Mouse (Mus musculus): ENCODE results near the gene Slc29a3. TPM values are rescaled to one million over a fixed set of nuclear protein-coding genes. Genes with fewer than 3 reads are reported as not detected.
A peak's percentile ranks its signal among the peaks of the same experiment; 100 is the strongest.

Gene Slc29a3
- polyA plus RNA-seq, 1 experiment from 2014 or later, result 8.2 TPM

GRCm38 (mm10) chr10:60756992-60757391 lies 4.4 kb upstream of the Slc29a3 start:
- H3K9me3 ChIP-seq (replicated peaks; ENCODE audit: control insufficient read depth, low read length), result no peaks in the 10 kb centered on the region
- ATAC-seq (replicated peaks; ENCODE audit: insufficient number of reproducible peaks, low FRiP score, low TSS enrichment, low read depth) (no peak), DNase-seq (ENCODE audit: low spot score) (peak; percentile 81)
- H3K4me2 ChIP-seq (ENCODE audit: low read depth, low read length), result no peak overlapping the region
- H3K27me3 ChIP-seq (ENCODE audit: control insufficient read depth, insufficient read depth, low read length), result no peaks in the 10 kb centered on the region
- no peaks in the 10 kb centered on the region for H3K4me1 ChIP-seq (ENCODE audit: control insufficient read depth, insufficient read depth, low read length)
- H3K4me3 ChIP-seq (ENCODE audit: low read depth, low read length), result no peak overlapping the region
- no peak overlapping the region for H3K27ac ChIP-seq (replicated peaks; ENCODE audit: low read depth, low read length)
- H3K36me3 ChIP-seq (replicated peaks; ENCODE audit: control insufficient read depth, insufficient read depth, low read depth, low read length), result no peaks in the 10 kb centered on the region
- 8% methylated on average over 7 of the region's 7 CpGs for WGBS
- no peak overlapping the region for H3K9ac ChIP-seq (replicated peaks; ENCODE audit: low read length)

DNA sequence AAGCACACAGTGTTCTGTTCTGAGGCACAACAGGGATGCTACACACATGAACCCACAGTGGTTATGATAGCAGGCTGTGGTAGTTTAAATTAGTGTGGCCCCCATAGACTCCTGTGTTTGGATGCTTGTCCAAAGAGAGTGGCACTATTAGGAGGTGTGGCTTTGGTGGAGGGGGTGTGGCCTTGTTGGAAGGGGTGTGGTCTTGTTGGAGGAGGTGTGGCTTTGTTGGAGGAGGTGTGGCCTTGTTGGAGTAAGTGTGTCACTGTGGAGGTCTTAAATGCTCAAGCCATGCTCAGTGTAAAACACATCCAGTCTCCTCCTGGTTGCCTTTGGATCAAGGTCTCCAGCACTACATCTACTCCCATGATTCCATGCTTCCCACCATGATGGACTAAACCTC lies 3.6 kb upstream of the Slc29a3 start:
- Histone ChIP-seq H3K4me3 (ENCODE audit: low read depth, low read length) (no peak overlapping the region), H3K27ac (replicated peaks; ENCODE audit: low read depth, low read length) (no peak overlapping the region), H3K27me3 (ENCODE audit: control insufficient read depth, insufficient read depth, low read length) (no peaks in the 10 kb centered on the region), H3K36me3 (replicated peaks; ENCODE audit: control insufficient read depth, insufficient read depth, low read depth, low read length) (no peaks in the 10 kb centered on the region), H3K4me2 (ENCODE audit: low read depth, low read length) (no peak overlapping the region), H3K9me3 (replicated peaks; ENCODE audit: control insufficient read depth, low read length) (no peaks in the 10 kb centered on the region), H3K4me1 (ENCODE audit: control insufficient read depth, insufficient read depth, low read length) (no peaks in the 10 kb centered on the region), H3K9ac (replicated peaks; ENCODE audit: low read length) (no peak overlapping the region)
- DNase-seq (ENCODE audit: low spot score) (no peak), ATAC-seq (replicated peaks; ENCODE audit: insufficient number of reproducible peaks, low FRiP score, low TSS enrichment, low read depth) (no peak)

DNA sequence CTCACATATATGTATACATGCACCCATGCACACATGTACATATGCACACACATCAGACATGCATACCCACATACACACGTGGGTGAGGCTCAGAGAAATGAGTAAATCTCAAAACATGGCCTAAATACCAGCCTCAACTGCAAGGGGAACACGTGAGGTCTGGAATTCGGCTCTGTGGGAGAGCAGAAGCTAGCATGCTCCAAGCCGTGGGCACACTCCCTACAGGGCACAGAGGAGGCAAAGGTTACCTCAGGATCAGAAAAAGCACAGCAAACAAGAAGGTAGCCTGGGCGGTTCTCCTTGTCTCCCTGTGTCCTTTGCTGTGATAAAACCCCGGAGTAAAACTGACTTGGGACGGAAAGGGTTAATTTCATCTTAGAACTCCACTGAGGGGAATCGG lies 1.3 kb upstream of the Slc29a3 start:
- Histone ChIP-seq H3K36me3 (replicated peaks; ENCODE audit: control insufficient read depth, insufficient read depth, low read depth, low read length) (no peaks in the 10 kb centered on the region), H3K27me3 (ENCODE audit: control insufficient read depth, insufficient read depth, low read length) (no peaks in the 10 kb centered on the region), H3K27ac (replicated peaks; ENCODE audit: low read depth, low read length) (no peak overlapping the region), H3K9ac (replicated peaks; ENCODE audit: low read length) (no peak overlapping the region), H3K4me2 (ENCODE audit: low read depth, low read length) (no peak overlapping the region), H3K4me1 (ENCODE audit: control insufficient read depth, insufficient read depth, low read length) (no peaks in the 10 kb centered on the region), H3K9me3 (replicated peaks; ENCODE audit: control insufficient read depth, low read length) (no peaks in the 10 kb centered on the region), H3K4me3 (ENCODE audit: low read depth, low read length) (no peak overlapping the region)
- 76% methylated on average over 8 of the region's 8 CpGs for WGBS
- no peak for ATAC-seq (replicated peaks; ENCODE audit: insufficient number of reproducible peaks, low FRiP score, low TSS enrichment, low read depth)
- no peak for DNase-seq (ENCODE audit: low spot score)

GRCm38 (mm10) chr10:60753261-60753660 lies 667 bp upstream of the Slc29a3 start:
- no peaks in the 10 kb centered on the region for H3K4me1 ChIP-seq (ENCODE audit: control insufficient read depth, insufficient read depth, low read length)
- peak overlapping the region; percentile 40; the same call in 1 of the 2 replicates for H3K9ac ChIP-seq (replicated peaks; ENCODE audit: low read length)
- WGBS, result 64% methylated on average over 9 of the region's 9 CpGs
- ATAC-seq (replicated peaks; ENCODE audit: insufficient number of reproducible peaks, low FRiP score, low TSS enrichment, low read depth) (no peak), DNase-seq (ENCODE audit: low spot score) (no peak)
- no peak overlapping the region for H3K4me3 ChIP-seq (ENCODE audit: low read depth, low read length)
- H3K9me3 ChIP-seq (replicated peaks; ENCODE audit: control insufficient read depth, low read length), result no peaks in the 10 kb centered on the region
- H3K27me3 ChIP-seq (ENCODE audit: control insufficient read depth, insufficient read depth, low read length), result no peaks in the 10 kb centered on the region
- no peaks in the 10 kb centered on the region for H3K36me3 ChIP-seq (replicated peaks; ENCODE audit: control insufficient read depth, insufficient read depth, low read depth, low read length)
- H3K4me2 ChIP-seq (ENCODE audit: low read depth, low read length), result peak overlapping the region; percentile 34; the same call in 1 of the 2 replicates
- no peak overlapping the region for H3K27ac ChIP-seq (replicated peaks; ENCODE audit: low read depth, low read length)

DNA sequence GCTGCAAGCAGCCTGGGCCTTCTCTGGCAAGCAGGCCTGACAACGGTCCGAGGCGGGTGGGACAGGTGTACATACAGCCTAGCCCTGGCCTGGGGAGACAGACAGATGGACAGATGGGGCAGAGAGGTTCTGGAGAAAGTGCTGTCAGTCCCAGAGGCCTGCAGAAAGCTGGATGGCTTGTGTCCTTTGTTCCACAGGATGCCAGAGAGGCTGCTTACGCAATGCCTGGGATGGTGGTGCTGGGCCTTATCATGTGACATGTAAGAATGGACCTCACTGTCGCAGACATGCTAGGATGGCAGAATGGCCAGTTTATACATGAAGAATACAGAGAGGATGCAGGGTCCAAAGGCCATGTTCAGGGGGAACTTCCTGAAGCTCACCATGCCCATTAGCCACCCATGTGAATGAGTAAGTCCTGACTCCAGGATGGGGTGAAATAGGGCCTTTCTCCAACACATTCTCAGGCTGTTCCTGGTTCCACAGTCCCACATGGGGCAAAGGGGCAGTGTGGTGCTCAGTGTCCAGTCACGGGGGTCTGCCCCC lies 4.9 kb downstream of the Slc29a3 start:
- no peaks in the 10 kb centered on the region for H3K27me3 ChIP-seq (ENCODE audit: control insufficient read depth, insufficient read depth, low read length)
- no peak overlapping the region for H3K9ac ChIP-seq (replicated peaks; ENCODE audit: low read length)
- H3K4me2 ChIP-seq (ENCODE audit: low read depth, low read length), result no peak overlapping the region
- H3K9me3 ChIP-seq (replicated peaks; ENCODE audit: control insufficient read depth, low read length), result no peaks in the 10 kb centered on the region
- H3K27ac ChIP-seq (replicated peaks; ENCODE audit: low read depth, low read length), result no peak overlapping the region
- DNase-seq (ENCODE audit: low spot score) (no peak), ATAC-seq (replicated peaks; ENCODE audit: insufficient number of reproducible peaks, low FRiP score, low TSS enrichment, low read depth) (no peak)
- H3K36me3 ChIP-seq (replicated peaks; ENCODE audit: control insufficient read depth, insufficient read depth, low read depth, low read length), result no peaks in the 10 kb centered on the region
- H3K4me1 ChIP-seq (ENCODE audit: control insufficient read depth, insufficient read depth, low read length), result no peaks in the 10 kb centered on the region
- 80% methylated on average over 6 of the region's 6 CpGs for WGBS
- no peak overlapping the region for H3K4me3 ChIP-seq (ENCODE audit: low read depth, low read length)

- no peak overlapping the region for H3K4me3 ChIP-seq (ENCODE audit: low read depth, low read length)
- no peaks in the 10 kb centered on the region for H3K36me3 ChIP-seq (replicated peaks; ENCODE audit: control insufficient read depth, insufficient read depth, low read depth, low read length)
- 86% methylated on average over 2 of the region's 2 CpGs for WGBS
- DNase-seq (ENCODE audit: low spot score) (no peak), ATAC-seq (replicated peaks; ENCODE audit: insufficient number of reproducible peaks, low FRiP score, low TSS enrichment, low read depth) (no peak)
- H3K27ac ChIP-seq (replicated peaks; ENCODE audit: low read depth, low read length), result no peak overlapping the region
- H3K9me3 ChIP-seq (replicated peaks; ENCODE audit: control insufficient read depth, low read length), result no peaks in the 10 kb centered on the region
- no peaks in the 10 kb centered on the region for H3K4me1 ChIP-seq (ENCODE audit: control insufficient read depth, insufficient read depth, low read length)
- no peak overlapping the region for H3K4me2 ChIP-seq (ENCODE audit: low read depth, low read length)
- no peaks in the 10 kb centered on the region for H3K27me3 ChIP-seq (ENCODE audit: control insufficient read depth, insufficient read depth, low read length)
- H3K9ac ChIP-seq (replicated peaks; ENCODE audit: low read length), result no peak overlapping the region
These were observed 6.1 kb downstream of the Slc29a3 start for GRCm38 (mm10) chr10:60746512-60746911.

DNA sequence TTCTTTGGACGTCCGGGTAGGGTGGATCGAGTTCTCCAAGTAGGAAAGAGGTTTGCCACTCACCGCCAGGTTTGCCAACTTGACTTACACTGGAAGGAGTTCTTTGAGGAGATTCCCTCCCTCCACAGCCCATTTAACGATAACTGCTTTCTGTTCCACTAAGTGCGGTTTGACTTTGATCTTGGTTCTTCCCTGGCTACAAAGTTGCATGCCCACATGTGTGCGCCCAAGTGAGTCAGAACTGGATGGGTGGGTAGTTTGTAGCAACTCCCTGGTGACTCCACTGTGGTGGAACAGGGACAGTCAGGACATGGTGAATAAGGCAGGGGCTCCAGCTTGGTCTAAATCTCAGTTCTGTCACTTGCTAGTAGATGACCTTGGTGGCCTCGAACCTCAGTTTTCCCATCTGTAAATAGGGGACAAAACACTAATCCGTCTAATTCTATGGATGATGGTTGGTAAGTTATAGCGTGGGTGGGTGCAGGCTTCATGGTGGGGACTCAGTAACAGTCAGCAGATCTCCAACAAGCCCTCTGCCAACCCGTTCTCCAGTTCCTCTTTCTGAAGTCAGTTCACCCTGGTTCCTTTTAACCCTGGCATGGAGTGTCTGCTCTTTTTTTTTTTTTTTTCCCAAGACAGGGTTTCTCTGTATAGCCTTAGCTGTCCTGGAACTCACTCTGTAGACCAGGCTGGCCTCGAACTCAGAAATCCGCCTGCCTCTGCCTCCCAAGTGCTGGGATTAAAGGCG lies 7.9 kb downstream of the Slc29a3 start:
- Histone ChIP-seq H3K4me2 (ENCODE audit: low read depth, low read length) (no peak overlapping the region), H3K9me3 (replicated peaks; ENCODE audit: control insufficient read depth, low read length) (no peaks in the 10 kb centered on the region), H3K4me3 (ENCODE audit: low read depth, low read length) (no peak overlapping the region), H3K27ac (replicated peaks; ENCODE audit: low read depth, low read length) (no peak overlapping the region), H3K36me3 (replicated peaks; ENCODE audit: control insufficient read depth, insufficient read depth, low read depth, low read length) (no peaks in the 10 kb centered on the region), H3K4me1 (ENCODE audit: control insufficient read depth, insufficient read depth, low read length) (no peaks in the 10 kb centered on the region), H3K27me3 (ENCODE audit: control insufficient read depth, insufficient read depth, low read length) (no peaks in the 10 kb centered on the region), H3K9ac (replicated peaks; ENCODE audit: low read length) (no peak overlapping the region)
- 92% methylated on average over 13 of the region's 14 CpGs for whole genome bisulfite sequencing
- DNase-seq (ENCODE audit: low spot score) (no peak), ATAC-seq (replicated peaks; ENCODE audit: insufficient number of reproducible peaks, low FRiP score, low TSS enrichment, low read depth) (no peak)

- no peak overlapping the region for H3K4me2 ChIP-seq (ENCODE audit: low read depth, low read length)
- DNase-seq (ENCODE audit: low spot score) (no peak), ATAC-seq (replicated peaks; ENCODE audit: insufficient number of reproducible peaks, low FRiP score, low TSS enrichment, low read depth) (no peak)
- H3K4me1 ChIP-seq (ENCODE audit: control insufficient read depth, insufficient read depth, low read length), result no peaks in the 10 kb centered on the region
- WGBS, result 60% methylated on average over 9 of the region's 9 CpGs
- no peaks in the 10 kb centered on the region for H3K27me3 ChIP-seq (ENCODE audit: control insufficient read depth, insufficient read depth, low read length)
- no peak overlapping the region for H3K27ac ChIP-seq (replicated peaks; ENCODE audit: low read depth, low read length)
- H3K4me3 ChIP-seq (ENCODE audit: low read depth, low read length), result no peak overlapping the region
- H3K9ac ChIP-seq (replicated peaks; ENCODE audit: low read length), result no peak overlapping the region
- no peaks in the 10 kb centered on the region for H3K36me3 ChIP-seq (replicated peaks; ENCODE audit: control insufficient read depth, insufficient read depth, low read depth, low read length)
- H3K9me3 ChIP-seq (replicated peaks; ENCODE audit: control insufficient read depth, low read length), result no peaks in the 10 kb centered on the region
These were observed 8.9 kb downstream of the Slc29a3 start for GRCm38 (mm10) chr10:60743681-60744080.

All from embryonic facial prominence, embryonic 11.5 days (tissue).